Mouse (Mus musculus) CH12F3 (cell line): Measurements from ENCODE around the gene Tgif2lx2.
"Not testable (repeated sequence)": the region's sequence is repeated elsewhere in the genome, so short reads cannot be mapped to it uniquely, and the experiment has no call there.

Experiments used
- in situ Hi-C: fragments of 300-500 bp; cut with MboI; formaldehyde crosslinking; loops from 2 replicates; pipeline ENCODE4 v1.14.3; 2020; ENCODE audit warnings: low sequenced_read_pairs

Tgif2lx2 gene

GRCm38 (mm10) chrX:118426927-118427326, at the start of gene Tgif2lx2:
Gene Tgif2lx2, plus strand, starts transcription at chrX:118427227.
- in situ Hi-C loops = not testable (repeated sequence)
